Mouse (Mus musculus) heart, postnatal 36 days (tissue): ENCODE measurements at regions not wholly inside any gene's neighbourhood (a gene's known extent, or its start where the extent isn't known, plus 50 kb on each side); places are given as distances from the start of the nearest gene placed in this dataset.
"Not testable (repeated sequence)": the region's sequence is repeated elsewhere in the genome, so short reads cannot be mapped to it uniquely, and the experiment has no call there.

ENCODE experiments used
- DNase-seq, 2 experiments: peaks; one replicate each; pipeline ENCODE4 v3.0.0; 2021 to 2022
- intact Hi-C: fragments of 180-260 bp; cut with DNase I; formaldehyde crosslinking; loops from one replicate; pipeline ENCODE4 v1.15.1; 2025

DNA sequence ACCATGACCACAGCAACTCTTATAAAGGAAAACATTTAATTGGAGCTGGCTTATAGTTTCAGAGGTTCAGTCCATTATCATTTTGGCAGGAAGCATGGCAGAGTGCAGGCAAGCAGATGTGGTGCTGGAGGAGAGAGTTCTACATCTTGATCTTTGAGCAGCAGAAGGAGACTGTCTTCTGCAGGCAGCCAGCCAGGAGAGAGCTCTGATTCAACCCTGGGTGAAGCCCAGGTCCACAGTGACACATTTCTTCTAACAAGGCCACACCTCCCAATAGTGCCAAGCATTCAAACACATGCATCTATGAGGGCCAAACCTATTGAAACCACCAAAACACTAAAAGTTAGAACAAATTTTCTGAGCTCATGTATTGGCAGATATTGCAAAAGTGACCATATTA, 117.0 kb upstream of the Nxpe4 start:
- no peak for DNase-seq
- intact Hi-C loops = no loop called here

DNA sequence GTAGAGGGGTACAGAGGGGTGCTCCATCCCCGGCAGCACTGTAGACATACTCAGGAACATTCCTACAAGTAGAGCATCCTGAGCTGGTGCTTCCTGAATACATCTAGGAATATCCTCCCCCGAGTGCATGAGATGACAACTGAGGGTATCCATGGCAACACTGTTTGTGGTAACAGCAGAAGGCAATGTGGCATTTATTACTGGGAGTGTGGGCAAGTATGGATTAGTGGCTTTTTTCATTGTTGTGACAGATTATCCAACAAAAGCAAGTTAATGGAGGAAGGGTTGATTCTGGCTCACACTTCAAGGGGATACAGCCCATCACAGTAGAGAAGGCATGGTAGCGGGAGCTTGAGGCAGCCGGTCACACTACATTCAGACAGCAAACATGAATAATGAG, 114.0 kb upstream of the Nxpe4 start:
- no peak for DNase-seq
- intact Hi-C loops = no loop called here

- DNase-seq = no peak
- intact Hi-C loops = no loop called here
Observed at GRCm38 (mm10) chr9:48053580-48053979, 108.2 kb upstream of the Nxpe4 start.

DNA sequence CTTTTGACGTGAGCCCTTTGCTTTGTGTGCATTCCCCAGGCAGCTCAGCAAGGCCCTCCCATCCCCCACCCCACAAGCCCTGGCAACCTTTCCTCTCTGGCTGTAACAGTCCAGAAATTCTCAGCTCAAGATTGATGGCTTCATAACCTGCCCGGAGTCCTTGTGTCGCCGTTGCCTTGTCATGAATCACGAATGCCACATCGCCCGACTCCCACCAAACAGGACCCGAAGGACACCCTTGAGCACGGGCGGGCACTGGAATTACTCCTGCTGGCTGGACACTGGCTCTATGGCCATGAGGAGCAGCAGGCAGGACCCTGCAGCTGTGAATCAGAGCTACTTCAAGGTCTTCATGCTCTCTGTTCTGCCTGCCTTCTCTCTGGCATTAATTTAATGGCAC, 106.6 kb upstream of the Nxpe4 start:
- DNase-seq = no peak
- intact Hi-C loops = no loop called here

- intact Hi-C loops = no loop called here
- DNase-seq = no peak
Observed at GRCm38 (mm10) chr9:48058599-48058998, 103.2 kb upstream of the Nxpe4 start.

- DNase-seq = no peak
- intact Hi-C loops = no loop called here
Observed at GRCm38 (mm10) chr9:48059549-48060165, 102.2 kb upstream of the Nxpe4 start.

- no peak for DNase-seq
- intact Hi-C loops = no loop called here
Observed at GRCm38 (mm10) chr9:48060996-48061395, 100.8 kb upstream of the Nxpe4 start.

DNA sequence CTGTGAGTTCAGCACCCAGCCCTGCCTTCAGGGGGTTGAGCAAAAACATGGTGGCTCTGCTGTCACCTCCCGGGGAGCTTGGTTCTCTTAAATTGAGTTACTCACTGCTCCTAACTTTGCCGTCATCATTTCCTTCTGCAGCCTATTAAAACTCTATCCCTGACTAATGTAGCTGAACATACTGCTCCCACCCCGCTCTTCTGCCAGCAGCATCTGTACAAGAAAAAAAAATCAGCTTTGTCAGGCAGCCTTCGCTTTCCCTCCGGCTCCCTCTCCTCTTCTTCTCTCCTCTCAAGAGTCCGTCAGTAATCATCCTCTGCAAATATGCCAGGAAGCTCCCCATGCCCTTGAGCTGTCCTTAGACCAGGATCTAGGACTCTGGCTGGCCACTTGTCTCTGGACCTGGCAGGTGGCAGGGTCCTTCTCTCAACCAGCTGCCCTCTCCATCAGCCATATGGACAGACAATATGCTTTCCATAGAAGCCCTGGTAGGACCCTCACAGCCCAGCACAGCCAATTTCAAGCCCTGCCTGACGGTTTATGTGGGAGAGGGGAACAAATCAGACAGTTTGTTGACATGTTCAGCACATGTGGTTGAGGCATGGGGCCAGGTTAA, 95.0 kb upstream of the Nxpe4 start:
- DNase-seq = no peak
- intact Hi-C loops = no loop called here

DNA sequence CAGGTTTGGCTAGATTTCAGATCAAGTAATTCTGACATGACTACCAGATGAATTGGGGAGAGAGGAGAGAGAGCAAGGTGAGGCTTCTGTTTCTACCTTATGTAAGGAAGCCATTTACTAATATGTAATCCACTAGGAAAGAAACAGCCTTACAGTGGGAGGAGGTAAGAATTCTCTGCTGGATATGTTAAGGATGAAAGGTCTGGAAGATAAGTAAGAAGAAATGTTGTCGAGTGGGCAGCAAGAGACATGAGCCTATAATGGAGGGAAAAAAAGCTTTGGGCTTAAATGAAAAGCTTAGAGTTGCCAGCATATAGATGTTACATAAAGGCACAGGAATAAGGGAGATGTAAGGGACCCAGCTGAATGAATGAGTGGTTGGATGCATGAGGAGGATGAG, 89.2 kb upstream of the Nxpe4 start:
- DNase-seq = no peak
- intact Hi-C loops = no loop called here

DNA sequence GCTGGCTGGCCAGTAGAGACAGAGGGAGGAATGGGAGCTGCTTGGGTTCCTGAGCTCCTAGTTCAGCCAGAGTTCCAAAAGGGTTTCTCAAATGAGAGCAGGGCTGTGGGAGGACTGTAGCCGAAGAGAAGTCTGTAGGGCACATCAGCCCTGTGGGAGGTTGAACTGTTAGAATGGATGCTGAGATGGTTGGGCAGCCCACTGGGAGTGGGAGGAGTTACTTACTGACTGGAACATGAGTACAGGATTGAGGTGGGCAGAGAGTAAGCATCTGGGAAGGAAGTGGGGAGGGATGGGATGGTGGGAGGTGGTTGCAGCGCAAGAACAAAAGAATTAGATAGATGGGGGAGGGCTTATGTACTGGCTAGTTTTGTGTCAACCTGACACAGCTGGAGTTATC, 88.7 kb upstream of the Nxpe4 start:
- DNase-seq = no peak
- intact Hi-C loops = no loop called here

GRCm38 (mm10) chr9:48075661-48076240, 86.1 kb upstream of the Nxpe4 start:
- intact Hi-C loops = no loop called here
- no peak for DNase-seq

GRCm38 (mm10) chr9:48082461-48082860, 79.4 kb upstream of the Nxpe4 start:
- DNase-seq = no peak
- intact Hi-C loops = no loop called here

- intact Hi-C loops, DNase-seq: not testable (repeated sequence)
Observed at GRCm38 (mm10) chr9:48084196-48084595, 77.6 kb upstream of the Nxpe4 start.

- no peak for DNase-seq
- intact Hi-C loops = no loop called here
Observed at GRCm38 (mm10) chr9:48089661-48090060, 72.2 kb upstream of the Nxpe4 start.

- DNase-seq = no peak
- intact Hi-C loops = no loop called here
Observed at GRCm38 (mm10) chr9:48094756-48095155, 67.1 kb upstream of the Nxpe4 start.

GRCm38 (mm10) chr9:48099846-48100245, 62.0 kb upstream of the Nxpe4 start:
- DNase-seq = no peak
- intact Hi-C loops = no loop called here

DNA sequence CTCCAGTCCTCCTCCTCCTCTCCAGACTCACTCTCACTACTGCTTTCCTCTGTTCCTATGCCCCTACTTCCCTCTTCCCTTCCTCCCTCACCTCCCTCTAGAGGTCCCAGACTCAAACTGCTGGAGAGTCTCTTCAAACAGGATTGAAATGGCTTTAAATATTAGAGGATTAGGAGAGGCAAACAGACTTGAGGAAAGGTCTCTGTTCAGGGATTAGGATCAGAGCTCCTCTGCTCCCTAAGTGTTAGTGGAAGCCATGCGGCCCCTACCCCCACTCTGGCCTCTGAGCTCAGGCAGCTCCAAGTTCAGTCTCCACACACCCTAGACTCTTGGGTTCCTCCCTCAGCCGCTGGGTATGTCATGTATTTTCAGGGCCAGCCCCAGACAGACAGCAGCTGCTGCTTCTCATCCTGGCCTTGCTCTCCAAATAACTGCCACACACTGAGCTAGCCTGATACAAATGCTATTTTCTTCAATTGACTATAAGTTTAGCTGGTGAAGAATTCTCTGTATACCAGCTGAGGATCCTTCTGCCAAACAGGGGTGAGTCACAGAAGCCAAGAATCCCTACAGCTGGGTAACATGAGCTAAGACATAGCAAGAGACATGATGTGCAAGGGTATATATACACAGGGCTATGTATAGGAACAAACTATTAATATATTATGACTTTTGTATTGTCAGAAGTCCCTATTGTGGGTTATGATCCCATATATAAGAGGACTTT, 55.2 kb upstream of the Nxpe4 start:
- DNase-seq = peak; percentile 2 to 5

DNA sequence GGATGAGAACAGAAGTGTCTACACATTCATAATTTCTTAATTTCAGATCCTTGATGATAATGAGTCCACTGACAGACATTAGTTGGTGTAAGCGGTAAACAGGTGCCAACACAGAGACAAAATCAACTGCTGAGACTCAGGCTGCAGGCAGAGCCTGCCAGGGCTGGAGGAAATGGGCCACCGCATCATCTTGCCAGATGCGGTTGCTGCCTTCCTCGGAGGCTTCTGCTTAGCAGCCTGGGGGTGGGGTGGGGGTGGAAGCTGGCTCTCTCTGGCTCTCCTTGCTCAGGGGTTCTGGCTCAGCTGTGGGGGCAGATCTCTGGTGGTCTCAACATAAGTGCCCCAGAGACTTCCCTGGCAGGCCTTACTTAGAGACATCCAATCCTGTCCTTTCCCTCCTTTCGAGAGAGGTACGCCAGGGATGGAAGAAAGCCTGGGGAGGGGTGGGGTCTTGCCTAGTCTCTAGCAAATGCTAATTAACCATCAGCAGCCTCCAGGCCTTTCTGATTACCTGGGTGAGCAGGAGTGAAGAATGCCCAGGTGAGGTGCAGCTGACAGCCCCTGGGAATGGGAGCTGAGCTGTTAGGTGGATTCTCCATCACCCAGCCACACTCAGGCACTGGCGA, 52.7 kb upstream of the Nxpe4 start:
- no peak for DNase-seq
- intact Hi-C loops = no loop called here

More for the DNA sequence above, 55.2 kb upstream of the Nxpe4 start:
- intact Hi-C loops = no loop called here

DNA sequence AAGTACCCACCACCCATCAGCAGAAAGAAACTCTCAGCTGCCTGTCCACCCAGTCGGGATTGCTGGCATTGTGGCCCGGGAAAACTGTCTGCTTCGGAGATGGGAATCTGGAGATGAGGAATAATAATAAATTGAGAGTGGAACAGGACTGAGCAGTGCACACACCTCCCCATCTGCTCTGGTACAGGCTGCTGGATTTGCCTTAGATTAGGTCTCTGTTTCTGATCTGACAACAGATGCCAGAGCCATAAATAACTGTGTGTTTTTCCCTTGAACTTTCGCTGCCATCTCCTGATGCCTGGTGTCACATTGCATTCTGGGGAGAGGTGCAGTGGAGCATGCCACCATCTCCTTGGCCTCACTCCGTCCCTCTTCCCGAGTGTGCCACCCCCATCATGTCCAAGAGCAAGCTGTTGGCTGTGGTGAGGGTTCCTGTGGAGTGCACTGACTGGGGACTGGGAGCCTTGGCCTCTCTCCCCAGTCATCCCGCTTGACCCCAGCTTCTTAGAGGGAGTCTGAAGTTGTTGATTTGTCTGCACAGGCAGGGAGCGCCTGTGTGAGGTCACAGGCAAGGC, 50.4 kb upstream of the Nxpe4 start:
- no peak for DNase-seq
- intact Hi-C loops = no loop called here
